Mouse (Mus musculus) CH12.LX (cell line): Measurements from ENCODE around the gene Anks3. TPM values are rescaled to one million over a fixed set of nuclear protein-coding genes. Genes with fewer than 3 reads are reported as not detected.

Source experiments
- DNase-seq: peaks from one replicate; pipeline ENCODE4 v3.0.0-alpha.2; 2013; ENCODE audit errors: extremely low read depth
- H3K27ac ChIP-seq: 2 replicates; pipeline ENCODE4 v1.5.1; 2012; ENCODE audit warnings: low read depth, mild to moderate bottlenecking, control low read depth, moderate library complexity; ENCODE audit not compliant: insufficient read depth
- H3K27me3 ChIP-seq: replicated peaks from 2 replicates; pipeline ENCODE3; 2012; ENCODE audit warnings: inconsistent platforms
- H3K36me3 ChIP-seq, 2 experiments: replicated peaks in 1 of 2; 2 replicates each; pipeline versions ENCODE3 to v1.6.1; 2012; ENCODE audit warnings: inconsistent platforms in 1 of 2, low read length in 1 of 2, mild to moderate bottlenecking in 1 of 2, mixed read lengths in 1 of 2, moderate library complexity in 1 of 2; ENCODE audit not compliant: control insufficient read depth in 1 of 2, insufficient read depth in 1 of 2
- H3K4me1 ChIP-seq, 2 experiments: 2 replicates each; pipeline ENCODE4 v1.6.1; 2012; ENCODE audit warnings: inconsistent platforms in 1 of 2, moderate library complexity in 1 of 2; ENCODE audit not compliant: insufficient read depth in 2 of 2, control insufficient read depth in 1 of 2
- H3K4me2 ChIP-seq: 2 replicates; pipeline ENCODE4 v1.6.1; 2012; ENCODE audit warnings: low read depth, mild to moderate bottlenecking, control low read depth; ENCODE audit not compliant: poor library complexity, insufficient read depth, severe bottlenecking
- H3K4me3 ChIP-seq, 3 experiments: fragments of 150-350 bp in 1 of 3; sonication (generic) in 1 of 3; replicated peaks in 1 of 3; 2 replicates each; pipeline versions ENCODE3 to v1.5.1; 2011 to 2012; ENCODE audit warnings: low read depth in 2 of 3, low read length in 2 of 3, mild to moderate bottlenecking in 2 of 3, moderate library complexity in 2 of 3, control low read depth in 1 of 3, improper control_type of control experiment in 1 of 3, inconsistent platforms in 1 of 3, mixed read lengths in 1 of 3; ENCODE audit not compliant: poor library complexity in 1 of 3
- H3K79me2 ChIP-seq: replicated peaks from 2 replicates; pipeline ENCODE4 v1.6.1; 2012; ENCODE audit warnings: mild to moderate bottlenecking, moderate library complexity; ENCODE audit not compliant: control insufficient read depth, poor library complexity, insufficient read depth, severe bottlenecking; ENCODE audit errors: extremely low read depth
- H3K9ac ChIP-seq: 2 replicates; pipeline ENCODE4 v1.6.1; 2012; ENCODE audit warnings: low read depth, mild to moderate bottlenecking, control low read depth, moderate library complexity; ENCODE audit not compliant: insufficient read depth
- H3K9me3 ChIP-seq: replicated peaks from 2 replicates; pipeline ENCODE3; 2012; ENCODE audit warnings: low read length, inconsistent platforms, mixed read lengths
- CHD2 ChIP-seq: IDR thresholded peaks from 2 replicates; pipeline ENCODE4 v1.6.1; 2011; ENCODE audit warnings: low read length, improper control_type of control experiment
- CTCF ChIP-seq, 2 experiments: IDR thresholded peaks in 1 of 2; conservative IDR thresholded peaks in 1 of 2; 2 replicates each; pipeline ENCODE4 v1.5.1; 2011 to 2012; ENCODE audit warnings: low read depth in 2 of 2, low read length in 2 of 2, improper control_type of control experiment in 1 of 2, inconsistent platforms in 1 of 2, mild to moderate bottlenecking in 1 of 2, moderate library complexity in 1 of 2
- E2F4 ChIP-seq: IDR thresholded peaks from 2 replicates; pipeline ENCODE4 v1.6.1; 2011; ENCODE audit warnings: low read depth, low read length, improper control_type of control experiment; ENCODE audit not compliant: insufficient replicate concordance
- ELF1 ChIP-seq: IDR thresholded peaks from 2 replicates; pipeline ENCODE4 v1.6.1; 2014; ENCODE audit warnings: low read depth, mild to moderate bottlenecking, inconsistent platforms, low read length, improper control_type of control experiment
- EP300 ChIP-seq: IDR thresholded peaks from 2 replicates; pipeline ENCODE4 v1.6.1; 2011; ENCODE audit warnings: low read length, improper control_type of control experiment
- IRF4 ChIP-seq: IDR thresholded peaks from 2 replicates; pipeline ENCODE4 v1.6.1; 2014; ENCODE audit warnings: low read depth, mild to moderate bottlenecking, inconsistent platforms, low read length, improper control_type of control experiment
- JUN ChIP-seq: IDR thresholded peaks from 2 replicates; pipeline ENCODE4 v1.6.1; 2011; ENCODE audit warnings: low read depth, mild to moderate bottlenecking, low read length, improper control_type of control experiment, moderate library complexity; ENCODE audit not compliant: insufficient read depth
- KAT2A ChIP-seq: IDR thresholded peaks from 2 replicates; pipeline ENCODE4 v1.6.1; 2012; ENCODE audit warnings: low read length, improper control_type of control experiment, inconsistent platforms; ENCODE audit not compliant: insufficient replicate concordance
- MAFK ChIP-seq: IDR thresholded peaks from 2 replicates; pipeline ENCODE4 v1.6.1; 2011; ENCODE audit warnings: low read length, improper control_type of control experiment; ENCODE audit not compliant: insufficient replicate concordance
- MAX ChIP-seq: IDR thresholded peaks from 2 replicates; pipeline ENCODE4 v1.6.1; 2011; ENCODE audit warnings: low read length, improper control_type of control experiment
- MAZ ChIP-seq: IDR thresholded peaks from 2 replicates; pipeline ENCODE4 v1.6.1; 2012; ENCODE audit warnings: low read depth, mild to moderate bottlenecking, inconsistent platforms, low read length, improper control_type of control experiment, moderate library complexity
- MEF2A ChIP-seq: IDR thresholded peaks from 2 replicates; pipeline ENCODE4 v1.6.1; 2014; ENCODE audit warnings: low read depth, mild to moderate bottlenecking, inconsistent platforms, low read length, improper control_type of control experiment, borderline replicate concordance
- MXI1 ChIP-seq: IDR thresholded peaks from 2 replicates; pipeline ENCODE4 v1.6.1; 2011; ENCODE audit warnings: mild to moderate bottlenecking, low read depth, low read length, improper control_type of control experiment
- NRF1 ChIP-seq: IDR thresholded peaks from 2 replicates; pipeline ENCODE4 v1.6.1; 2014; ENCODE audit warnings: low read depth, mild to moderate bottlenecking, inconsistent platforms, low read length, improper control_type of control experiment, moderate library complexity
- POLR2A ChIP-seq: IDR thresholded peaks from 2 replicates; pipeline ENCODE4 v1.6.1; 2011; ENCODE audit warnings: low read depth, mild to moderate bottlenecking, improper control_type of control experiment, low read length
- RAD21 ChIP-seq: IDR thresholded peaks from 2 replicates; pipeline ENCODE4 v1.6.1; 2011; ENCODE audit warnings: low read depth, mild to moderate bottlenecking, low read length, improper control_type of control experiment, moderate library complexity
- RCOR1 ChIP-seq: conservative IDR thresholded peaks from 2 replicates; pipeline ENCODE4 v1.6.1; 2012; ENCODE audit warnings: low read depth, mild to moderate bottlenecking, inconsistent platforms, low read length, improper control_type of control experiment
- SMC3 ChIP-seq: IDR thresholded peaks from 2 replicates; pipeline ENCODE4 v1.6.1; 2011; ENCODE audit warnings: low read depth, low read length, improper control_type of control experiment
- TBP ChIP-seq: conservative IDR thresholded peaks from 2 replicates; pipeline ENCODE4 v1.6.1; 2011; ENCODE audit warnings: low read depth, low read length, improper control_type of control experiment
- TCF12 ChIP-seq: IDR thresholded peaks from 2 replicates; pipeline ENCODE4 v1.6.1; 2014; ENCODE audit warnings: low read depth, mild to moderate bottlenecking, inconsistent platforms, low read length, improper control_type of control experiment
- UBTF ChIP-seq: IDR thresholded peaks from 2 replicates; pipeline ENCODE4 v1.6.1; 2012; ENCODE audit warnings: low read depth, mild to moderate bottlenecking, inconsistent platforms, low read length, improper control_type of control experiment, moderate library complexity
- USF1 ChIP-seq: IDR thresholded peaks from 2 replicates; pipeline ENCODE4 v1.6.1; 2014; ENCODE audit warnings: low read depth, mild to moderate bottlenecking, inconsistent platforms, low read length, improper control_type of control experiment
- USF2 ChIP-seq: conservative IDR thresholded peaks from 2 replicates; pipeline ENCODE4 v1.6.1; 2011; ENCODE audit warnings: low read depth, low read length, improper control_type of control experiment
- ZKSCAN1 ChIP-seq: IDR thresholded peaks from 2 replicates; pipeline ENCODE4 v1.6.1; 2012; ENCODE audit warnings: low read depth, inconsistent platforms, low read length, improper control_type of control experiment, borderline replicate concordance
- ZMIZ1 ChIP-seq: IDR thresholded peaks from 2 replicates; pipeline ENCODE4 v1.6.1; 2012; ENCODE audit warnings: low read depth, mild to moderate bottlenecking, inconsistent platforms, low read length, improper control_type of control experiment
- ZNF384 ChIP-seq: IDR thresholded peaks from 2 replicates; pipeline ENCODE4 v1.6.1; 2012; ENCODE audit warnings: low read depth, low read length, improper control_type of control experiment, inconsistent platforms
- dilution Hi-C: fragments of 300-500 bp; cut with MboI; formaldehyde crosslinking; loops from 2 replicates; pipeline ENCODE4 v1.14.3; 2020; ENCODE audit warnings: low sequenced_read_pairs; ENCODE audit not compliant: extremely low pct_unique_long_range_greater_than_20kb, extremely low pct_ligation_motif_present
- in situ Hi-C: fragments of 300-500 bp; cut with MboI; formaldehyde crosslinking; loops from 3 replicates; pipeline ENCODE4 v1.14.3; 2019; ENCODE audit warnings: low sequenced_read_pairs, low pct_ligation_motif_present, low pct_unique_long_range_greater_than_20kb, mixed read lengths
- polyA plus RNA-seq: library from polyadenylated mRNA; unstranded; fragments of >175 nt; gene quantifications from 2 replicates; pipeline ENCODE4 v1.2.1, GENCODE M21; 2012; ENCODE audit warnings: low read depth; ENCODE audit not compliant: insufficient read length
- total RNA-seq, 2 experiments: library from RNA; depleted of rRNA; stranded (reverse); fragments of 300-350 nt in 1 of 2; fragments of >200 nt in 1 of 2; gene quantifications; 2 replicates each; pipeline ENCODE4 v1.2.3; 2012 to 2014

Anks3 gene
- total and polyA plus RNA-seq, 3 experiments = 17.0 to 34.9 (median 24.4) TPM

GRCm38 (mm10) chr16:4905591-4905990 lies 58.4 kb downstream of the Anks3 start:
- H3K27ac ChIP-seq = no peak overlapping the region
- H3K36me3 ChIP-seq = no peaks in the 10 kb centered on the region
- H3K4me3 ChIP-seq = no peak overlapping the region
- peaks cover 18 to 34% of the 10 kb centered on the region in 2 experiments for H3K4me1 ChIP-seq
- no peaks in the 10 kb centered on the region for H3K9me3 ChIP-seq
- H3K79me2 ChIP-seq = no peaks in the 10 kb centered on the region
- DNase-seq = no peak
- H3K4me2 ChIP-seq = no peak overlapping the region
- dilution Hi-C loops = no loop called here
- in situ Hi-C loops = no loop called here
- no peaks in the 10 kb centered on the region for H3K27me3 ChIP-seq
- H3K9ac ChIP-seq = no peak overlapping the region
- TF ChIP-seq EP300 (no peak), UBTF (no peak), MAX (no peak), USF1 (no peak), CHD2 (no peak), TBP (no peak), JUN (no peak), MEF2A (no peak), USF2 (no peak), MAFK (no peak), MXI1 (no peak), POLR2A (no peak), IRF4 (no peak), ZMIZ1 (no peak), ELF1 (no peak), ZNF384 (no peak), RAD21 (no peak), CTCF (conservative IDR thresholded peaks at IDR 0.05 in 1 of 2, IDR thresholded peaks at IDR 0.05 in 1 of 2; ENCODE audit: low read depth in 2 of 2, low read length in 2 of 2) (no peak), NRF1 (no peak)

- Histone ChIP-seq H3K4me3 (no peak overlapping the region), H3K4me2 (no peak overlapping the region), H3K79me2 (no peaks in the 10 kb centered on the region), H3K9ac (no peak overlapping the region), H3K9me3 (no peaks in the 10 kb centered on the region), H3K36me3 (no peaks in the 10 kb centered on the region), H3K4me1 (peaks cover 15 to 28% of the 10 kb centered on the region in 2 experiments), H3K27ac (no peak overlapping the region), H3K27me3 (no peaks in the 10 kb centered on the region)
- in situ Hi-C loops = no loop called here
- dilution Hi-C loops = no loop called here
- TF ChIP-seq RCOR1 (no peak), USF2 (no peak), ZKSCAN1 (no peak), EP300 (no peak), KAT2A (no peak), MAFK (no peak), RAD21 (no peak), SMC3 (no peak), POLR2A (no peak), ZNF384 (no peak), E2F4 (no peak), MAZ (no peak), MAX (no peak), ELF1 (no peak), TCF12 (no peak)
- no peak for DNase-seq
Measured at GRCm38 (mm10) chr16:4904878-4905277, 59.1 kb downstream of the Anks3 start.
